Mouse (Mus musculus): ENCODE results near the gene Aox4. TPM values are rescaled to one million over a fixed set of nuclear protein-coding genes. Genes with fewer than 3 reads are reported as not detected.

Aox4 gene
- polyA plus RNA-seq, 1 experiment from 2014 or later, result not detected

DNA sequence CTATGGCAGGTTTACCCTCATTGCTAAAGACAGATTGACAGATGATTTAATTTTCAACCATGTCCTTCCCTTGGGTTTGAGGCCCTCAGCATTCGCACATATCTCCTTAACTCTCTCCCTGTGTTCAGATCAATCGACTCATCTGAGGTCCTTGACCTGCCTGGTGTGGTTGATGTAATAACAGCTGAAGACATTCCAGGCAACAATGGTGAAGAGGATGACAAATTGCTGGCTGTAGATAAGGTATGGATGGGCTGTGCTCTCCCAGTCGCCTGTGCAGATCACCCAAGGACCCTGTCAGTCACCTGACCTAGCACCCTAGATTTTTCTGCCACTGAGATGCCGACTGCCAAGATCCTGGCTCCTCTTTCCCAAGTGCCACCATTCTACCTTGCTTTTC is 99.7 kb downstream of the Aox4 start:
- Histone ChIP-seq H3K27me3 (no peaks in the 10 kb centered on the region), H3K27ac (no peak overlapping the region), H3K36me3 (replicated peaks) (no peaks in the 10 kb centered on the region), H3K4me2 (no peak overlapping the region), H3K4me1 (no peaks in the 10 kb centered on the region), H3K4me3 (replicated peaks) (no peak overlapping the region), H3K9ac (no peak overlapping the region), H3K9me3 (no peaks in the 10 kb centered on the region)
- 86% methylated on average over 4 of the region's 4 CpGs for WGBS
- no peak for ATAC-seq (ENCODE audit: low FRiP score)

DNA sequence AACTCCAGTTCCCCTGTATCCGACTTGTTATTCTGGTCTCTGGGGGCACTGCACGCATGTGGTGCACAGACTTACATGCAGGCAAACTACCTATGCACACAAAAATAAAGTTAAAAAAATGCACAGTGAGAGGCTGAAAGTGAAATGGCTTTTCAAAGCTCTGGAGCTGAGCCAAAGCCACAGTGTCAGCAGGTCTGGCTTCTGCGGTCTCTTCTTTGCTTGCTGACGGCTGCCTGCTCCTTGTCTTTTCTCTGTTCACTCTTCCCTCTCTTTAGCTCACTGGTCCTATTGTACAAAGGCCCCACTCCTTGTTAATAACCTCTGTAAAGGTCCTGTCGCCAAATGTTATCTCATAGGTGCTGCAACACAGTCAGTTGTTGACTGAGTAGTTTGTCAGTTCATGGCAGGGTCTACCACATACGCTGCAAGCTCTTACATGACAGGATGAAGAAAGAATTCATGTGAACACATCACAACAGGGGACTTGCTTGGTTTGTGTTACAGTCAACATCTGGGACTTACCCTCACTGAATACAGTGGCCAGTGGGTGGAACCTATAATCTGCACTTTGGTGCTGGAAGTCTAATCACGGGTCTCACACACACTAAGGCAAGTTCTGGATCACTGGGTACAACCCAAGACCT is 101.1 kb downstream of the Aox4 start:
- Histone ChIP-seq H3K9me3 (no peaks in the 10 kb centered on the region), H3K27me3 (no peaks in the 10 kb centered on the region), H3K27ac (no peak overlapping the region), H3K4me1 (no peaks in the 10 kb centered on the region), H3K36me3 (replicated peaks) (no peaks in the 10 kb centered on the region), H3K4me2 (no peak overlapping the region), H3K9ac (no peak overlapping the region), H3K4me3 (replicated peaks) (no peak overlapping the region)
- WGBS, result 86% methylated on average over 7 of the region's 7 CpGs
- ATAC-seq (ENCODE audit: low FRiP score), result no peak

- no peak for ATAC-seq (ENCODE audit: low FRiP score)
- H3K4me1 ChIP-seq, result no peaks in the 10 kb centered on the region
- no peaks in the 10 kb centered on the region for H3K36me3 ChIP-seq (replicated peaks)
- H3K27ac ChIP-seq, result no peak overlapping the region
- H3K9me3 ChIP-seq, result no peaks in the 10 kb centered on the region
- no peak overlapping the region for H3K4me2 ChIP-seq
- WGBS, result 93% methylated on average over 8 of the region's 8 CpGs
- no peak overlapping the region for H3K9ac ChIP-seq
- H3K4me3 ChIP-seq (replicated peaks), result no peak overlapping the region
- H3K27me3 ChIP-seq, result no peaks in the 10 kb centered on the region
Observed at GRCm38 (mm10) chr1:58313173-58313572, 103.0 kb downstream of the Aox4 start.

DNA sequence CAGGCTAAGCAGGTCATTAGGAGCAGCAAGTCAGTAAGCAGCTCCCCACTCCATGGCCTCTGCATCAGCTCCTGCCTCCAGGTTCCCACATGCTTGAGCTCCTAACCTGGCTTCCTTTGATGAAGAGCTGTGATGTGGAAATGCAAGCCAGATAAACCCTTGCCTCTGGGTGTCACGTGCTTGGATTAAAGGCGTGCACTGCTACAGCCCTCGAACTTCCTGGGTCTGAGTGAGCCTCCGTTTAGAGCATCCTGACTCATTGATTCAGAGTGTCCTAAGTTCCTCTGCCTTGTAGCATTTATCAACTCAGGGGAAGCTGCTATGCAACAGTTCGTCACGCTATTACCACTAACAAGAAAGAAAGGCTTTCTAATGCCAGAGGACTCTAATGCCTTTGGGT is 105.3 kb downstream of the Aox4 start:
- ATAC-seq (ENCODE audit: low FRiP score), result no peak

More for the DNA sequence above, 105.3 kb downstream of the Aox4 start:
- Histone ChIP-seq H3K9ac (no peak overlapping the region), H3K36me3 (replicated peaks) (no peaks in the 10 kb centered on the region), H3K27ac (no peak overlapping the region), H3K27me3 (no peaks in the 10 kb centered on the region), H3K9me3 (no peaks in the 10 kb centered on the region), H3K4me2 (no peak overlapping the region), H3K4me3 (replicated peaks) (no peak overlapping the region), H3K4me1 (no peaks in the 10 kb centered on the region)
- 79% methylated on average over 6 of the region's 6 CpGs for WGBS

Other genes starting within 250 kb of the Aox4 start
- 26.8 and 29.3 TPM in 2 replicates for gene Sgo2a, start 214.4 kb upstream of the Aox4 start, polyA plus RNA-seq (2016; fragmentation: Nextera tagmentation; extraction: Ambion mirVana)
- gene Kctd18, start 191.4 kb upstream of the Aox4 start, polyA plus RNA-seq (2016; fragmentation: Nextera tagmentation; extraction: Ambion mirVana), result 25.7 and 27.6 TPM in 2 replicates
- 0.10 and 0.12 TPM in 2 replicates for gene Aox1, start 180.5 kb upstream of the Aox4 start, polyA plus RNA-seq (2016; fragmentation: Nextera tagmentation; extraction: Ambion mirVana)
- gene Aox3, start 97.3 kb upstream of the Aox4 start, polyA plus RNA-seq (2016; fragmentation: Nextera tagmentation; extraction: Ambion mirVana), result 0.20 and 0.29 TPM in 2 replicates
- 0.09 and 0.15 TPM in 2 replicates for gene Aox2, start 67.9 kb downstream of the Aox4 start, polyA plus RNA-seq (2016; fragmentation: Nextera tagmentation; extraction: Ambion mirVana)
- gene Bzw1, start 182.5 kb downstream of the Aox4 start, polyA plus RNA-seq (2016; fragmentation: Nextera tagmentation; extraction: Ambion mirVana), result 509 and 526 TPM in 2 replicates
- 149 and 159 TPM in 2 replicates for gene Clk1, start 213.7 kb downstream of the Aox4 start, polyA plus RNA-seq (2016; fragmentation: Nextera tagmentation; extraction: Ambion mirVana)
- gene Nif3l1, start 234.8 kb downstream of the Aox4 start, polyA plus RNA-seq (2016; fragmentation: Nextera tagmentation; extraction: Ambion mirVana), result 57.9 and 65.0 TPM in 2 replicates
- 47.5 and 49.4 TPM in 2 replicates for gene Ppil3, start 235.1 kb downstream of the Aox4 start, polyA plus RNA-seq (2016; fragmentation: Nextera tagmentation; extraction: Ambion mirVana)